Mouse (Mus musculus): ENCODE data around the gene Tbc1d9b. TPM values are rescaled to one million over a fixed set of nuclear protein-coding genes. Genes with fewer than 3 reads are reported as not detected.

Gene Tbc1d9b
- polyA plus RNA-seq, 1 experiment from 2014 or later, result 29.4 TPM

- H3K4me3 ChIP-seq (ENCODE audit: low read depth, low read length), result no peak overlapping the region
- WGBS, result 88% methylated on average over 3 of the region's 3 CpGs
- H3K9ac ChIP-seq (ENCODE audit: low read length), result no peak overlapping the region
- no peaks in the 10 kb centered on the region for H3K9me3 ChIP-seq (ENCODE audit: control insufficient read depth, low read length)
- peaks cover 4% of the 10 kb centered on the region for H3K36me3 ChIP-seq (ENCODE audit: control insufficient read depth, insufficient read depth, low read length)
- no peaks in the 10 kb centered on the region for H3K27me3 ChIP-seq (ENCODE audit: control insufficient read depth, insufficient read depth, low read length)
- ATAC-seq (ENCODE audit: insufficient number of reproducible peaks, low FRiP score, low TSS enrichment, low read depth), result no peak
- no peak overlapping the region for H3K27ac ChIP-seq (replicated peaks; ENCODE audit: low read depth, low read length)
- H3K4me1 ChIP-seq (ENCODE audit: control insufficient read depth, insufficient read depth, low read length), result no peaks in the 10 kb centered on the region
- no peak overlapping the region for H3K4me2 ChIP-seq (ENCODE audit: low read depth, severe bottlenecking)
- DNase-seq (ENCODE audit: low spot score), result no peak
These were observed 61.1 kb downstream of the Tbc1d9b start for GRCm38 (mm10) chr11:50192278-50192677.

DNA sequence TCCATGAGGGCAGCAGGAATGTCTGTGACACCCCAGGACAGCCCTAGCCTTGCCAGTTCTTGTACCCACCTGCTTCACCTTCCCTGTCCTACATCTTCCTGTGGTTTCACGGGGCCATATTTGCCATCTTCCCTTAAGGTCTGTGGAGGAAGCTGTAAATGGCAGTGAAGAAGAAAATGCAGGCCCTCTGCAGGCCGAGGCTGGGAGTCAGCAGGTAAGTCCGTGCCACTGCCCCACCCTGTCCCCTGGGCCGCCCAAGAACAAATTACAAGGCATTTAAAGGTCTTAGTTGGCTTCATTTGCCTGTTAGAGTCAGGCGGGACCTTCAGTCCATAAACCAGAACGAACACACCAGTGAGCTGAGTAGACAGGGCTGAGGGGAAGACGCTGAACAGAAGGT, 62.9 kb downstream of the Tbc1d9b start:
- Histone ChIP-seq H3K4me2 (ENCODE audit: low read depth, severe bottlenecking) (no peak overlapping the region), H3K4me3 (ENCODE audit: low read depth, low read length) (no peak overlapping the region), H3K9ac (ENCODE audit: low read length) (no peak overlapping the region), H3K27ac (replicated peaks; ENCODE audit: low read depth, low read length) (no peak overlapping the region), H3K36me3 (ENCODE audit: control insufficient read depth, insufficient read depth, low read length) (peaks cover 4% of the 10 kb centered on the region), H3K27me3 (ENCODE audit: control insufficient read depth, insufficient read depth, low read length) (no peaks in the 10 kb centered on the region), H3K9me3 (ENCODE audit: control insufficient read depth, low read length) (no peaks in the 10 kb centered on the region), H3K4me1 (ENCODE audit: control insufficient read depth, insufficient read depth, low read length) (no peaks in the 10 kb centered on the region)
- DNase-seq (ENCODE audit: low spot score), result no peak
- ATAC-seq (ENCODE audit: insufficient number of reproducible peaks, low FRiP score, low TSS enrichment, low read depth), result no peak
- 77% methylated on average over 7 of the region's 7 CpGs for WGBS

GRCm38 (mm10) chr11:50194793-50195192, 63.6 kb downstream of the Tbc1d9b start:
- H3K4me2 ChIP-seq (ENCODE audit: low read depth, severe bottlenecking), result no peak overlapping the region
- H3K36me3 ChIP-seq (ENCODE audit: control insufficient read depth, insufficient read depth, low read length), result peaks cover 10% of the 10 kb centered on the region
- no peak overlapping the region for H3K4me3 ChIP-seq (ENCODE audit: low read depth, low read length)
- ATAC-seq (ENCODE audit: insufficient number of reproducible peaks, low FRiP score, low TSS enrichment, low read depth) (no peak), DNase-seq (ENCODE audit: low spot score) (no peak)
- H3K9ac ChIP-seq (ENCODE audit: low read length), result no peak overlapping the region
- no peaks in the 10 kb centered on the region for H3K27me3 ChIP-seq (ENCODE audit: control insufficient read depth, insufficient read depth, low read length)
- H3K4me1 ChIP-seq (ENCODE audit: control insufficient read depth, insufficient read depth, low read length), result no peaks in the 10 kb centered on the region
- H3K9me3 ChIP-seq (ENCODE audit: control insufficient read depth, low read length), result no peaks in the 10 kb centered on the region
- WGBS, result 80% methylated on average over 4 of the region's 4 CpGs
- no peak overlapping the region for H3K27ac ChIP-seq (replicated peaks; ENCODE audit: low read depth, low read length)

- DNase-seq (ENCODE audit: low spot score) (no peak), ATAC-seq (ENCODE audit: insufficient number of reproducible peaks, low FRiP score, low TSS enrichment, low read depth) (no peak)
- Histone ChIP-seq H3K27ac (replicated peaks; ENCODE audit: low read depth, low read length) (no peak overlapping the region), H3K27me3 (ENCODE audit: control insufficient read depth, insufficient read depth, low read length) (no peaks in the 10 kb centered on the region), H3K4me1 (ENCODE audit: control insufficient read depth, insufficient read depth, low read length) (no peaks in the 10 kb centered on the region), H3K4me2 (ENCODE audit: low read depth, severe bottlenecking) (no peak overlapping the region), H3K9me3 (ENCODE audit: control insufficient read depth, low read length) (no peaks in the 10 kb centered on the region), H3K36me3 (ENCODE audit: control insufficient read depth, insufficient read depth, low read length) (peaks cover 35% of the 10 kb centered on the region), H3K4me3 (ENCODE audit: low read depth, low read length) (no peak overlapping the region), H3K9ac (ENCODE audit: low read length) (no peak overlapping the region)
- 87% methylated on average over 4 of the region's 4 CpGs for WGBS
These were observed 66.3 kb downstream of the Tbc1d9b start for GRCm38 (mm10) chr11:50197500-50197899.

- Histone ChIP-seq H3K4me2 (ENCODE audit: low read depth, severe bottlenecking) (no peak overlapping the region), H3K27ac (replicated peaks; ENCODE audit: low read depth, low read length) (no peak overlapping the region), H3K27me3 (ENCODE audit: control insufficient read depth, insufficient read depth, low read length) (no peaks in the 10 kb centered on the region), H3K36me3 (ENCODE audit: control insufficient read depth, insufficient read depth, low read length) (peaks cover 39% of the 10 kb centered on the region), H3K9me3 (ENCODE audit: control insufficient read depth, low read length) (no peaks in the 10 kb centered on the region), H3K4me1 (ENCODE audit: control insufficient read depth, insufficient read depth, low read length) (no peaks in the 10 kb centered on the region), H3K4me3 (ENCODE audit: low read depth, low read length) (no peak overlapping the region), H3K9ac (ENCODE audit: low read length) (no peak overlapping the region)
- DNase-seq (ENCODE audit: low spot score), result no peak
- no peak for ATAC-seq (ENCODE audit: insufficient number of reproducible peaks, low FRiP score, low TSS enrichment, low read depth)
- 95% methylated on average over 3 of the region's 5 CpGs for WGBS
These were observed 67.1 kb downstream of the Tbc1d9b start for GRCm38 (mm10) chr11:50198219-50198846.

DNA sequence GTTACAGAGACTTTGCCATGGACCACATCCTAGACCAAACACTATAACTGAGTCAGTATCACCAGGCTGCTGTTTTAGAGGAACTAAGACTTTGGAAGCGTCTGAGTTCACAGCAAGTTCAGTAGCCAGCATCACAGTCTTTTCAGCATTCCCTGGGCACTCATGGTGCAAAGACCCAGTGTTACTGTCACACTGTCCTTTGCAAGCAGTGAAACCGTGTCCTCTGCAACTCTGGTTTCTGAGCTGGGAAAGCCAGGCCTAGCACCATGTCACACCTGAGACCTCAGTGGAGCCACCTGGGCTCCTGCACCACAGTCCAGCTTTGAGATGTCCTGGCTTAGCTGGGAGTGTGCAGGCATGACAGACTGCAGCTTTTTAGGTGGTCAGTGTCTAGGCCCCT, 67.7 kb downstream of the Tbc1d9b start:
- H3K4me2 ChIP-seq (ENCODE audit: low read depth, severe bottlenecking), result no peak overlapping the region
- H3K36me3 ChIP-seq (ENCODE audit: control insufficient read depth, insufficient read depth, low read length), result peaks cover 42% of the 10 kb centered on the region
- no peak for DNase-seq (ENCODE audit: low spot score)
- H3K9me3 ChIP-seq (ENCODE audit: control insufficient read depth, low read length), result no peaks in the 10 kb centered on the region
- ATAC-seq (ENCODE audit: insufficient number of reproducible peaks, low FRiP score, low TSS enrichment, low read depth), result no peak
- WGBS, result 89% methylated on average over 2 of the region's 2 CpGs
- H3K4me3 ChIP-seq (ENCODE audit: low read depth, low read length), result no peak overlapping the region
- H3K27me3 ChIP-seq (ENCODE audit: control insufficient read depth, insufficient read depth, low read length), result no peaks in the 10 kb centered on the region
- H3K4me1 ChIP-seq (ENCODE audit: control insufficient read depth, insufficient read depth, low read length), result no peaks in the 10 kb centered on the region
- H3K27ac ChIP-seq (replicated peaks; ENCODE audit: low read depth, low read length), result no peak overlapping the region
- no peak overlapping the region for H3K9ac ChIP-seq (ENCODE audit: low read length)

DNA sequence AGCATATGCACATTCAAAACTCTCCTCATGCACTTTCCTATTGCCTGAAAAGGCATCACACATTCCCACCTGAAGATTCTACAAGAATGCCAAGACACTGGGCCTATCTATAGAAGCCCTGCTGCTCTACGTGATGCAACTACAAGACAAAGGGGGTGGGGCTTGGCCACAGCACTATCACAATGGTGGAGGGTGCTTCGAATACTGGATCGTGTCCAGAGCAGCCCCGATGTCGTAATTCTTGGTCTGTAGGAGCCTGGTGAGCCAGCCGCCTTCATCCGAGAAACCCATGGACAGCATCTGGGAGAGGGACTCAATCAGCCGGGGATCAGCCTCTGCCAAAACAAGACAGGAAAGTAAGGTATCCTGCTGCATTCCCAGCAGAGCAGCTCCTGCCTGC, 69.4 kb downstream of the Tbc1d9b start:
- Histone ChIP-seq H3K27ac (replicated peaks; ENCODE audit: low read depth, low read length) (no peak overlapping the region), H3K4me1 (ENCODE audit: control insufficient read depth, insufficient read depth, low read length) (no peaks in the 10 kb centered on the region), H3K9ac (ENCODE audit: low read length) (no peak overlapping the region), H3K9me3 (ENCODE audit: control insufficient read depth, low read length) (no peaks in the 10 kb centered on the region), H3K36me3 (ENCODE audit: control insufficient read depth, insufficient read depth, low read length) (peaks cover 51% of the 10 kb centered on the region), H3K4me2 (ENCODE audit: low read depth, severe bottlenecking) (no peak overlapping the region), H3K4me3 (ENCODE audit: low read depth, low read length) (no peak overlapping the region), H3K27me3 (ENCODE audit: control insufficient read depth, insufficient read depth, low read length) (no peaks in the 10 kb centered on the region)
- 94% methylated on average over 8 of the region's 8 CpGs for WGBS
- ATAC-seq (ENCODE audit: insufficient number of reproducible peaks, low FRiP score, low TSS enrichment, low read depth) (no peak), DNase-seq (ENCODE audit: low spot score) (no peak)

DNA sequence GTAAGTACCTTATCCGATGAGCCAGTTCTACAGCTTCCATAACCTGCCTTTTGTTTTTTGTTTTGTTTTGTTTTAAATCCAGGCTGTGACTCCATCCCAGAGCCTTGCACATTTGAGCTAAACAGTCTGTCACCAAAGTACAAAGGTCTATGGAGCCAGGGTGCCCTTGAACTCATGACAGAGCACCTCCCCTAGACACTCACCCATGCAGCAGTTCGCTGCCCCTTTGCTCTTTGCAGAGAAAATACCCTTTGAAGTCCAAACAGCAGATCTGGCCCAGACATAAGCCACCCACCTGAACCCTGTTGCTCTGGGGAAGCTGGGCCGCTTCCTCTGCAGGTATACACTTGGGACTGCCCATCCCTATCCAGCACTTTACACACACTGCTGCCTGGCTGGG, 70.4 kb downstream of the Tbc1d9b start:
- DNase-seq (ENCODE audit: low spot score) (no peak), ATAC-seq (ENCODE audit: insufficient number of reproducible peaks, low FRiP score, low TSS enrichment, low read depth) (no peak)
- Histone ChIP-seq H3K4me3 (ENCODE audit: low read depth, low read length) (no peak overlapping the region), H3K27ac (replicated peaks; ENCODE audit: low read depth, low read length) (no peak overlapping the region), H3K4me2 (ENCODE audit: low read depth, severe bottlenecking) (no peak overlapping the region), H3K36me3 (ENCODE audit: control insufficient read depth, insufficient read depth, low read length) (peaks cover 55% of the 10 kb centered on the region), H3K9ac (ENCODE audit: low read length) (no peak overlapping the region), H3K9me3 (ENCODE audit: control insufficient read depth, low read length) (no peaks in the 10 kb centered on the region), H3K27me3 (ENCODE audit: control insufficient read depth, insufficient read depth, low read length) (no peaks in the 10 kb centered on the region), H3K4me1 (ENCODE audit: control insufficient read depth, insufficient read depth, low read length) (no peaks in the 10 kb centered on the region)
- WGBS, result 94% methylated on average over 3 of the region's 3 CpGs

DNA sequence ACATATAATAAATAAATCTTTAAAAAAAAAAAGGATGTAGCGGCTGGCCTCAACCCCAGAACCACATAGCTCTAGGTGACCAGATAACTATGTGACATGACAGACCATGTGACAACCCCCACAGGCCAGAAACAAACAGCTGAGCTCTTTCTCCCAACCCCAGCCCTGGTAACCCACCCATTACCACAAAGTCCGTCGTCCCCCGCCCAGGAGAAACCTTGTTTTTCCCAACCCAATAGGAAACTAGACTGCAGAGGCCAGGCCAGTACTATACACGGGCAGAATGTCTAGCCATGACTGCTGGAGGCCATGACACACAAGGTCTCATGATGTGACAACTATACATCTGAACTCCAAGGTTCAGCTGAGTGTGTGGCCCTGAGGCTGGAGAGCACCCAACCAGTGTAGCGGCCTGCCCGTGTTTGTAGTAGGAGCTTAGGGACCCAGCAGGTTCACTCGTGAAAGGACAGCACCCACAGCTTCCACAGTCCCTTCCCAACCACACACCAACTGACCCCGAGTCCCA, 72.2 kb downstream of the Tbc1d9b start:
- Histone ChIP-seq H3K4me3 (ENCODE audit: low read depth, low read length) (no peak overlapping the region), H3K27me3 (ENCODE audit: control insufficient read depth, insufficient read depth, low read length) (no peaks in the 10 kb centered on the region), H3K9ac (ENCODE audit: low read length) (no peak overlapping the region), H3K4me2 (ENCODE audit: low read depth, severe bottlenecking) (no peak overlapping the region), H3K9me3 (ENCODE audit: control insufficient read depth, low read length) (no peaks in the 10 kb centered on the region), H3K4me1 (ENCODE audit: control insufficient read depth, insufficient read depth, low read length) (no peaks in the 10 kb centered on the region), H3K27ac (replicated peaks; ENCODE audit: low read depth, low read length) (no peak overlapping the region), H3K36me3 (ENCODE audit: control insufficient read depth, insufficient read depth, low read length) (peaks cover 62% of the 10 kb centered on the region)
- ATAC-seq (ENCODE audit: insufficient number of reproducible peaks, low FRiP score, low TSS enrichment, low read depth), result no peak
- DNase-seq (ENCODE audit: low spot score), result no peak
- 88% methylated on average over 9 of the region's 9 CpGs for WGBS
